Mouse (Mus musculus): ENCODE measurements around the gene Uvrag. TPM values are rescaled to one million over a fixed set of nuclear protein-coding genes. Genes with fewer than 3 reads are reported as not detected.

The Uvrag gene
- polyA plus RNA-seq, 1 experiment from 2014 or later, result 20.9 TPM

DNA sequence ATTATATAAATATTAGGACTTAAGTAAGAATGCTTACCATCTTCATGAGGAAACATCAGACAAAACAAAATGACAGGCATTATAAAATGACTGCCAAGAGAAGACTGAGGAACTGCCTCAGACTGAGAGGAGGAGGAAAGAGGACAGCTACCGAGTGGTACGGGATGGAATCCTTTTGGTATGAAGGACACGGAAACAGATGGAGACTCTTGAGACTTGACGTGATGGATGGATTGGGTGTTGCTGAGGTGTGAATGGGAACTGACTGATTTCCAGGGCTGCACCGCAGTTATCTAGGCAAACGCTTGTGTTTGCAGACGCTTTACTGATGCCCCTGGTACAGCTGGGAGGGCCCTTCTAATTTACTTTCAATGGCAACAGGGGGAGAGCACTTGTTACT is 97.0 kb downstream of the Uvrag start:
- no peak overlapping the region for H3K4me2 ChIP-seq (replicated peaks)
- H3K9me3 ChIP-seq, result no peaks in the 10 kb centered on the region
- H3K27ac ChIP-seq, result no peak overlapping the region
- 47% methylated on average over 7 of the region's 7 CpGs for WGBS
- no peak for ATAC-seq
- H3K27me3 ChIP-seq (replicated peaks), result no peaks in the 10 kb centered on the region
- no peak overlapping the region for H3K9ac ChIP-seq
- peaks cover 9% of the 10 kb centered on the region; the same call in 1 of the 2 replicates for H3K4me1 ChIP-seq (replicated peaks)
- no peaks in the 10 kb centered on the region for H3K36me3 ChIP-seq
- no peak overlapping the region for H3K4me3 ChIP-seq (replicated peaks)

DNA sequence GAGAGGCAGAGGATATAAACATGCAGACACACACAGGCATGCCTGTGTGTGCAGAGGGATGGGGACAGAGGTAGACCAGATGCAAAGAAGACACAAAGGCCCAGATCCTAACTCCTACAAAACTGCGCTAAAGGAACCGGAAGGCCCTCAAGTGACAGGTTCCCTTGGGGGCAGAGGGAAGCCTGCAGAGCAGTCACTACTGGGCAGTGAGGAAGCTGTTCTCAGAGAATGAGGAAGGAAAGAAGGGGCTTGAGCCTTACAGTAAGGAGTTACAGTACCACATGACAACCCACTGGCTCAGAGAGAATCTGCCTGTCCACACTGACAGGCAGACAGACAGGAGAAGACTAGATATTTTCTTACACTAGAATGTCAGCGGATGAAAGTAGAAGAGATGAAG is 97.6 kb downstream of the Uvrag start:
- WGBS, result 89% methylated on average over 3 of the region's 3 CpGs
- ATAC-seq, result no peak
- no peak overlapping the region for H3K4me3 ChIP-seq (replicated peaks)
- H3K9me3 ChIP-seq, result no peaks in the 10 kb centered on the region
- no peak overlapping the region for H3K27ac ChIP-seq
- no peaks in the 10 kb centered on the region for H3K27me3 ChIP-seq (replicated peaks)
- no peak overlapping the region for H3K9ac ChIP-seq
- H3K4me2 ChIP-seq (replicated peaks), result no peak overlapping the region
- H3K36me3 ChIP-seq, result no peaks in the 10 kb centered on the region
- peaks cover 9% of the 10 kb centered on the region; the same call in 1 of the 2 replicates for H3K4me1 ChIP-seq (replicated peaks)

DNA sequence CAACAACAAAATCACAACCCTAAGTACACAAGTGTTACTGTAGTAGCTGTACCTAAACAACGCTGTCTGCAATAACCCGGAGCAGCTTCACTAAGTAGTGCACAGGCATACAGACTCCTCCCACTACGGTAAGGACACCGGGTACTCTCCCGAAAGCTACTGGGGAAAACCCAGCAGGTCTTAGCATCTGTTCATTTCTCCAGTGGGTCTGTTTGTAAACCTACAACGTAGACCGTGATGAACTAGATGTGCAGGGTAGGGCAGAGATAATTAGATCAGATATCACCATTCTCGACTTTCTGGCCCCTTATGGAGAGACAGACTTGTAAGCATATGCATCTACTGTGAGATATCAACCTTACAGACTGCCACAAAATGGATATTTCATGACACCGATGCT is 99.1 kb downstream of the Uvrag start:
- no peaks in the 10 kb centered on the region for H3K9me3 ChIP-seq
- 71% methylated on average over 9 of the region's 9 CpGs for WGBS
- ATAC-seq, result no peak

DNA sequence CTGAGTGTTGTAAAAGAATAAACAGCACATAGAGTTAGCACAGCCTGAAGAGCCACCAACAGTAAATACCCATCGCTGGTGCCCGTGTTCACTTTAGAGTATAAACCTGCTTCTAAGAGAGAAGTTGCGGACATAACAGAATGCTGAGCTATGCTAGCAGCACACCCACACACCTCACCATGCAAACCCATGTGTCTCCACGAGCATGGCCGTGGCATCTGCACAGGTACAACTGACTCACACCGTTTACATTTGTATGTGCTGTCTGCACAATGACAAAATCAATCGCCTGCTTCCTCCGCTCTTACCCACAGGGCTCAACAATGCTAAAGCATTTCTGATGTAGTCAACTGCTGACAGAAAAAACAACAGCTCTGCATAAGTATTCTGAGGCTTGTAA is 101.0 kb downstream of the Uvrag start:
- Histone ChIP-seq H3K4me1 (replicated peaks) (no peaks in the 10 kb centered on the region), H3K4me2 (replicated peaks) (no peak overlapping the region), H3K9me3 (no peaks in the 10 kb centered on the region), H3K27me3 (replicated peaks) (no peaks in the 10 kb centered on the region), H3K27ac (no peak overlapping the region), H3K9ac (no peak overlapping the region), H3K36me3 (no peaks in the 10 kb centered on the region), H3K4me3 (replicated peaks) (no peak overlapping the region)
- WGBS, result 84% methylated on average over 8 of the region's 8 CpGs
- ATAC-seq, result no peak

More for the DNA sequence above, 99.1 kb downstream of the Uvrag start:
- H3K27me3 ChIP-seq (replicated peaks), result no peaks in the 10 kb centered on the region
- H3K9ac ChIP-seq, result no peak overlapping the region
- H3K27ac ChIP-seq, result no peak overlapping the region
- no peak overlapping the region for H3K4me2 ChIP-seq (replicated peaks)
- peaks cover 6% of the 10 kb centered on the region; the same call in 1 of the 2 replicates for H3K4me1 ChIP-seq (replicated peaks)
- H3K36me3 ChIP-seq, result no peaks in the 10 kb centered on the region
- no peak overlapping the region for H3K4me3 ChIP-seq (replicated peaks)

DNA sequence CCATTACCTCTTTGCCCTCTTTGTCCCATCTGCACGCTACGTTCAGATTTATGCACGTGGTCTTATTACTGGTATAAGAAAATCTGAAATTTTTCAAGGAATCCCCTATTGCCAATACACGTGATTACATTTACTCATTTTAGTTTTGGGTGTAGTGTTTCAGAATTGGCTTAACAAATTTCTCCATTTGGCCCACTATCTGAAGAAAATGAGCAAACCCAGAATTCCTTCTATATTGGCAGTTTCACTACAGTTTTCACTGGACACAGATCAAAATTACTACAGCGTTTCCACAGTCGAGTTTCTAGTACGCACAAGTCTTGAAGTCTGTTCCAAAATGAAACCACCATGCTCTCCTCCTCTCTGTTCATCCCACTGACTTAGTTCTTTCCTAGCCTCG is 104.7 kb downstream of the Uvrag start:
- Histone ChIP-seq H3K9ac (no peak overlapping the region), H3K4me3 (replicated peaks) (no peak overlapping the region), H3K27ac (no peak overlapping the region), H3K4me1 (replicated peaks) (peaks cover 3% of the 10 kb centered on the region; the same call in 1 of the 2 replicates), H3K9me3 (no peaks in the 10 kb centered on the region), H3K4me2 (replicated peaks) (no peak overlapping the region), H3K27me3 (replicated peaks) (no peaks in the 10 kb centered on the region), H3K36me3 (no peaks in the 10 kb centered on the region)
- ATAC-seq, result no peak
- WGBS, result 89% methylated on average over 8 of the region's 8 CpGs

DNA sequence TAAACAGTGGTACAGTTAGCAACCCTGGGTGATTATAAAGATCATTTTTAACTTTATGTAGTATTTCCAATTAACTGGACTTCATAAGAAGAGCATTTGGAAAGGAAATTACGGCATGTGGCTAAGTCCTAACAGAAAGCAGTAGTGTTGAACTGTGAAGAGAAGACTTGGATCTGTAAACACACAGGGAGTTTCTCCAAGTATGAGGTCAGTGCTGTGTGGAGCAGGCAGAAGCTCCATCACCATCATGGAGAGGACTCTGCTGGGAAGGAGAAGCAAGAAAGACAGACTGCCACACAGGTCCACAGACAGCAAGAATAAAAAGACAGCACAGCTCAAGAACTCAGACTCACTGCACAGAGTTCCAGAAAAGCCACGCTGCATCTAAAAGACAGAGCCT is 106.0 kb downstream of the Uvrag start:
- H3K27ac ChIP-seq, result no peak overlapping the region

DNA sequence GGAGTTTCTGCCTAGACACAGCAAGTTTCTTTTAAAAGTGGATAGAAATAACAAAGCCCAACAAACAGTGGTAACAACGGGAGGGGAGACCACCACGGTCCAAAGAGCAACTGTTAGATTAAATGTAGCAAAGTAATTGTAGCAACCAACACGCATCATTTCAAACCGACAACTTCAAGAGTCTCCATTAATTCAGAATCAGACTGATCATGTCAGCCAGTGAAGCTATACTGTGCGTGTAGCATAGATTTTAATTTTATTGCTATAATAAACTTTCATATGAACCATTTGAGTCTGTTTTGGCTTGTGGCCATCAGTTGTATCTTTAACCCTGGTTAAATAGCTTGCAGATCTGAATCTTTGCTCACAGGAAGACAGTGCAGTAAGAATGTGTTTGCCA is 107.1 kb downstream of the Uvrag start:
- H3K9me3 ChIP-seq, result no peaks in the 10 kb centered on the region
- H3K4me2 ChIP-seq (replicated peaks), result no peak overlapping the region
- 69% methylated on average over 5 of the region's 5 CpGs for WGBS
- no peaks in the 10 kb centered on the region for H3K27me3 ChIP-seq (replicated peaks)
- H3K4me3 ChIP-seq (replicated peaks), result no peak overlapping the region
- no peak for ATAC-seq
- H3K27ac ChIP-seq, result no peak overlapping the region
- peaks cover 3% of the 10 kb centered on the region; the same call in 1 of the 2 replicates for H3K4me1 ChIP-seq (replicated peaks)
- H3K36me3 ChIP-seq, result no peaks in the 10 kb centered on the region
- no peak overlapping the region for H3K9ac ChIP-seq

More for the DNA sequence above, 106.0 kb downstream of the Uvrag start:
- WGBS, result 85% methylated on average over 2 of the region's 2 CpGs
- H3K27me3 ChIP-seq (replicated peaks), result no peaks in the 10 kb centered on the region
- peaks cover 3% of the 10 kb centered on the region; the same call in 1 of the 2 replicates for H3K4me1 ChIP-seq (replicated peaks)
- no peak for ATAC-seq
- H3K9ac ChIP-seq, result no peak overlapping the region
- no peaks in the 10 kb centered on the region for H3K36me3 ChIP-seq
- no peaks in the 10 kb centered on the region for H3K9me3 ChIP-seq
- no peak overlapping the region for H3K4me2 ChIP-seq (replicated peaks)
- H3K4me3 ChIP-seq (replicated peaks), result no peak overlapping the region

DNA sequence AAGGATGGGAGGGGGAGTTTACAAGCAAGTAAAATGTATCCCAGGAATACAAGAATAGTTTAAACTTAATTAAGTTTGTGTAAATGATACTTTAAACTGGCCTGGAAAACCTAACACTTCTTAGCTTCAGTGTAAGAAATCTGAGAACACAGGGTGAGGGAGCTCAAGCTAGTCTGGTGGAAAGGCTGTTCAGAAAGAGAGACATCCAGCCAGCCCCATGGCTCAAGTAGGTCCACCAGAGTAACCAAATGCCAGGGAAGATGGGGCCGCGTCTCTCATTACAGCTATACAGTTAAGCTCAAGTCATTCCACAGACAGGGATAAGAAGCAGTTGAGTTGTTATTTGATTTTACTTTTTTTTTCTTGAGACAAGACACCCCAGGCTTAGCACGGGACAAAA is 107.6 kb downstream of the Uvrag start:
- Histone ChIP-seq H3K4me3 (replicated peaks) (no peak overlapping the region), H3K9me3 (no peaks in the 10 kb centered on the region), H3K4me2 (replicated peaks) (no peak overlapping the region), H3K9ac (no peak overlapping the region), H3K4me1 (replicated peaks) (peaks cover 3% of the 10 kb centered on the region; the same call in 1 of the 2 replicates), H3K36me3 (no peaks in the 10 kb centered on the region), H3K27ac (no peak overlapping the region), H3K27me3 (replicated peaks) (no peaks in the 10 kb centered on the region)
- ATAC-seq, result no peak
- WGBS, result 91% methylated on average over 3 of the region's 3 CpGs

DNA sequence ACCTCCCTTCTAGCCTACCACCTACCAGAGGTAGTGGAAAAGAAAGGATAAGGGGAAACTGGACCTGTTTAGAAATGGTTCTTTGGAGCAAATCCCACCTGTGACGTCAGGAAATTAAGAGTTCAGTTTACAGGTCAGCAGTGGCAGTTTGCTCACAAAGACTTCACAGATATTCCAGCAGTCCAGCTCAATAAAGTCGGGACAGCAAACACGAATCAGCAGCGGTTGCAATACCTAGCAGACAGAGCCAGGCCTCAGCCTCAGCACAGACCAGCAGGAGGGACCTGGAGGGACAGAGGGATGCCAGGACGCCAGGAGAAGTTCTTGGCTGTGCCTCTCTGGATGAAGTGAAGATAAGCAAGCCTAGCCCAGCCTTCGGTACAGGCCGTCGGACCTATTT is 108.9 kb downstream of the Uvrag start:
- Histone ChIP-seq H3K4me1 (replicated peaks) (peaks cover 3% of the 10 kb centered on the region; the same call in 1 of the 2 replicates), H3K4me3 (replicated peaks) (no peak overlapping the region), H3K9ac (no peak overlapping the region), H3K4me2 (replicated peaks) (no peak overlapping the region), H3K27ac (no peak overlapping the region), H3K27me3 (replicated peaks) (no peaks in the 10 kb centered on the region), H3K36me3 (no peaks in the 10 kb centered on the region), H3K9me3 (no peaks in the 10 kb centered on the region)
- WGBS, result 87% methylated on average over 8 of the region's 8 CpGs
- no peak for ATAC-seq

DNA sequence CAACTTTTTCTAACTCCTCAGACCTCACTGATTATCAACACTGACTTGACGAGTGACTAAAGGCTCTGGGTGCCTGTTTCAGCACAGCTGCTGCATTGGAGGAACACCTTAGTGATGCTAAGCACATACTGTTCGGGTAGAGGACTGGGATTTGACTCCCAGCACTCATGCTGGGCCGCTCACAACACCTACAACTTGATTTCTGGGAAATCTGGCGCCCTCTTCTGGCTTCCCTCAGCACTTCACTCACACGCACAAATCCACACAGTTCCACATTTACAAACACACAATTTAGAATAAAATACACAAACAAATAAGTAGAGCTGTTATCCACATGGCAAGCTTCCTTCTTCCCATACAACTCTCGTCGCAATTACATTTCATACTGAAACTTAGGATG is 112.8 kb downstream of the Uvrag start:
- Histone ChIP-seq H3K9me3 (no peaks in the 10 kb centered on the region), H3K27ac (no peak overlapping the region), H3K27me3 (replicated peaks) (no peaks in the 10 kb centered on the region), H3K36me3 (no peaks in the 10 kb centered on the region), H3K4me3 (replicated peaks) (no peak overlapping the region), H3K9ac (no peak overlapping the region), H3K4me1 (replicated peaks) (no peaks in the 10 kb centered on the region), H3K4me2 (replicated peaks) (no peak overlapping the region)
- no peak for ATAC-seq
- WGBS, result 92% methylated on average over 7 of the region's 7 CpGs

DNA sequence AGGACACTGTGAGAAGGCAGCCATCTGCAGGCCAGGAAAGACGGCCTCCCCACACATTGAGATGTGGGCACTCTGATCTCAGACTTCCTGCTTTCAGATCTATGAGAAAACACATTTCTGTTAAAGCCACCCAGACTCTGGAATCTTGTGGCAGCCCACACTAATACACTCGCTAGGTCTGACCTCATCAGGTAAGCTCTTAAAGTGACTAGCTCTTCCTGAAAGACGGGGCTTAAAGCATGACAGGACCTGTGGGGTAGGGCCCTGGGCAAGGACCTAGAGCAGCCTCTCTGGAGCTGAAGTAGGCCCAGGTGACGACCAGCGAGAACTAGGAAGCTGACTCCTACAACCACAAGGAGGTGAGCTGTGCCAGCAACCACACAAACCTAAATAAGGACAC is 113.8 kb downstream of the Uvrag start:
- Histone ChIP-seq H3K27ac (no peak overlapping the region), H3K4me1 (replicated peaks) (no peaks in the 10 kb centered on the region), H3K27me3 (replicated peaks) (no peaks in the 10 kb centered on the region), H3K4me3 (replicated peaks) (no peak overlapping the region), H3K36me3 (no peaks in the 10 kb centered on the region), H3K9ac (no peak overlapping the region), H3K4me2 (replicated peaks) (no peak overlapping the region), H3K9me3 (no peaks in the 10 kb centered on the region)
- ATAC-seq, result no peak
- WGBS, result 73% methylated on average over 5 of the region's 5 CpGs

DNA sequence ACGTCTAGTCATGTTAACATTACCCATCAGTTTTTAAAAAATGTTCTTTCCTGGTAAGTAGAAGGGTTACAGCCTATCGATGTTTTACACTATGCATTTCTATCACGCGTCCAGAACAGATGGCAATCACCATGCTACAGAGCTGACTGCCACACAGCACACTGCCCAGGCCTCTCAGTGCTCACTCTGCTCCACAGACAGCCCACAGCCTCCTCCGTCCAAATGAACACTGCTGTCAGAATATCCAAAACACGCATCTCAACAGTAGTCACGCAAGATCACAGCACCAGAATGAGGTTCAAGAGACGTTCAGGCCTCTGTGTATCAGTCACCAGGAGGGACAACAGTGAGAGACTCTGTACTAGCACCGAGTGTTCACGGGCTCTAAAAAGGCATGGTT is 115.0 kb downstream of the Uvrag start:
- H3K4me3 ChIP-seq (replicated peaks), result no peak overlapping the region
- ATAC-seq, result no peak
- no peaks in the 10 kb centered on the region for H3K27me3 ChIP-seq (replicated peaks)
- H3K36me3 ChIP-seq, result no peaks in the 10 kb centered on the region
- no peak overlapping the region for H3K27ac ChIP-seq
- no peak overlapping the region for H3K9ac ChIP-seq
- 86% methylated on average over 10 of the region's 10 CpGs for WGBS
- H3K4me2 ChIP-seq (replicated peaks), result no peak overlapping the region
- no peaks in the 10 kb centered on the region for H3K9me3 ChIP-seq
- H3K4me1 ChIP-seq (replicated peaks), result peaks cover 6% of the 10 kb centered on the region

DNA sequence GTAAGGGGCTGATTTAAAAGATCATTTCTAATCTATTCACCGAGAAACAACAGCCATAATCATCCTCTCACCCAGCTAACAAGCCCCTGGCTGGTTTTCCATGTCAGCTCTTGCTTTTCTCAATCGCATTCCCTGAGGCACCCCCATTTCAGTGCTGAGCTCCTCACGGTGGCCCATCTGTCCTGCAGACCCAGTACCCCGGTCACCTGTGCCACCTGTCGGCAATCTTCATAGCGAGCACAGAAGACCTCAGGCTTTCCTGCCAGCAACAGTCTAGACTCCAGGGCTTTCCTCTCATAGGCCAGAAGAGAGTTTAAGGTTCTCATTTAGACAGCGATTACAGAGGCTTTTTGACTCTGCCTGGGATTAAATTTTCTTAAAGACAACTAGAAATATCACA is 115.7 kb downstream of the Uvrag start:
- H3K36me3 ChIP-seq, result no peaks in the 10 kb centered on the region
- no peaks in the 10 kb centered on the region for H3K9me3 ChIP-seq
- H3K9ac ChIP-seq, result no peak overlapping the region
- no peak for ATAC-seq
- no peak overlapping the region for H3K27ac ChIP-seq
- no peaks in the 10 kb centered on the region for H3K27me3 ChIP-seq (replicated peaks)
- H3K4me3 ChIP-seq (replicated peaks), result no peak overlapping the region
- peaks cover 11% of the 10 kb centered on the region for H3K4me1 ChIP-seq (replicated peaks)
- 86% methylated on average over 7 of the region's 7 CpGs for WGBS
- no peak overlapping the region for H3K4me2 ChIP-seq (replicated peaks)
